Mouse (Mus musculus) erythroblast, embryonic 14.5 days (primary cell): ENCODE results near the gene Golga3.

Experiments
- GATA1 ChIP-seq: IDR thresholded peaks from 2 replicates; pipeline ENCODE4 v1.6.1; 2012; ENCODE audit warnings: low read length, inconsistent platforms, mixed read lengths
- TAL1 ChIP-seq: IDR thresholded peaks from 3 replicates; pipeline ENCODE4 v1.6.1; 2012; ENCODE audit warnings: low read length, inconsistent platforms, mixed read lengths

DNA sequence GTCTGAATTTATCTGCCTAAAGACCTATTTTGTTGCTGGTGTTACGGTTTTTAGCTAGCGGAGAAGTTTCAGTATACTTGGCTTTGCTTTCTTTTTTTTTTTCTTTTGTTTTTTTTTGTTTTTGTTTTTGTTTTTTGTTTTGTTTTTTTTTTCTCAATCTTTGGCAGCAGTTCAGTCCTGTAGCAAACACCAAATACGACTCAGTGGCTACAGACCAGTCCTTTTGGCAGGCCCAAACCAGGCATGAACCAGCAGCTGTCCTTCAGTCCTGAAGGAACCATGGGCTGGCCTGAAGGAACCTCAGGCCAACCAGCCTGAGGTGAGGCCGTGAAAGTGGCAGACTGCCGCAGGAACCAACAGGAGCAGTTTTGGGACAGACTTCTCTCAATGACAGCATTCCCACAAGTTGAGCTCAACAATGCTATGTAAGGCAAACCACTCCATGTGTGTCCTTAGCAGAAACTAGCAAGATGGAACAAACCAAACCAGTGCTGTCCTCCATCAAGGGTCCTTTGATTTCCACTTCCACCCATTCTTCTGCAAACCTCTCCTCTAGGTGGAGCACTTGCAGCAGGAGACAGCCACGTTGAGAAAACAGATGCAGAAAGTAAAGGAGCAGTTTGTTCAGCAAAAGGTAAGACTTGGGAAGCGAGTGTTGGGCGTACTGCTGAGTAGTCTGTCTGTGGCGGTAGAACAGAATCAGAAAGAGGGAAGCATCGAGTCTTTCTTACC, 26.8 kb downstream of the Golga3 start:
- TF ChIP-seq TAL1 (no peak), GATA1 (no peak)
